Mouse (Mus musculus) embryonic stem cell, embryonic (primary cell): ENCODE results near the gene Gm5244.

Experiments
- CTCF ChIA-PET, 4 experiments: fragments of 300-600 bp in 2 of 4; fragments of 350-600 bp in 2 of 4; sonication (Branson Sonifier 250); formaldehyde crosslinking; loops; one replicate each; lab custom pipeline; 2022; ENCODE audit warnings: inconsistent platforms in 2 of 4; lab: Charles Lee
- POLR2A ChIA-PET, 4 experiments: fragments of 300-600 bp in 2 of 4; fragments of 350-600 bp in 2 of 4; sonication (Branson Sonifier 250); formaldehyde crosslinking; loops; one replicate each; lab custom pipeline; 2022; ENCODE audit warnings: antibody characterized with exemption in 4 of 4, inconsistent platforms in 1 of 4; lab: Charles Lee

Gene Gm5244

GRCm38 (mm10) chr19:12838507-12838906 lies 8.0 kb upstream of the Gm5244 start:
- ChIA-PET POLR2A (interaction anchor here in 1 of 4 experiments (0.6 kb wide), 1 partner anchor 105 kb away, joined by 4 read pairs; no protein-coding TSS in a partner anchor), CTCF (interaction anchor here in 1 of 4 experiments (0.7 to 1.2 kb wide), 2 partner anchors 18 to 24 kb away, joined by 3 to 7 read pairs; no protein-coding TSS in a partner anchor)

GRCm38 (mm10) chr19:12856983-12857382 lies 10.5 kb downstream of the Gm5244 start, which contains the start of gene Olfr1444:
TSS of gene Olfr1444 (plus strand) at chr19:12857283.
- CTCF ChIA-PET: no interaction called here
- POLR2A ChIA-PET: no interaction called here

- POLR2A ChIA-PET: no interaction called here
- CTCF ChIA-PET: interaction anchor here in 1 of 4 experiments (1.4 kb wide), 1 partner anchor 365 kb away, joined by 3 read pairs; no protein-coding TSS in a partner anchor
Observed at GRCm38 (mm10) chr19:12883555-12883954, 37.1 kb downstream of the Gm5244 start, which contains the start of gene Olfr1445. TSS of gene Olfr1445 (plus strand) at chr19:12883855.

GRCm38 (mm10) chr19:12893424-12893823 lies 46.9 kb downstream of the Gm5244 start, which contains the start of gene Olfr1446:
TSS of gene Olfr1446 (minus strand) at chr19:12893524.
- CTCF ChIA-PET: interaction anchor here in 1 of 4 experiments (0.8 kb wide), 1 partner anchor 18 kb away, joined by 3 read pairs; no protein-coding TSS in a partner anchor
- POLR2A ChIA-PET: no interaction called here
